Mouse (Mus musculus) MEL (cell line): ENCODE data around the gene Tmem237. TPM values are rescaled to one million over a fixed set of nuclear protein-coding genes. Genes with fewer than 3 reads are reported as not detected.

Experiments used
- DNase-seq: peaks from one replicate; pipeline ENCODE4 v3.0.0; 2011; ENCODE audit warnings: low read depth, low spot score
- H3K27ac ChIP-seq: 2 replicates; pipeline ENCODE4 v1.5.1; 2012; ENCODE audit warnings: low read depth, mild to moderate bottlenecking, control low read depth, low read length, moderate library complexity; ENCODE audit not compliant: control insufficient read depth
- H3K27me3 ChIP-seq, 2 experiments: fragments of 150-350 bp in 1 of 2; sonication (generic) in 1 of 2; 2 replicates each; pipeline ENCODE4 v1.6.1; 2012; ENCODE audit warnings: low read length in 2 of 2, mild to moderate bottlenecking in 2 of 2, improper control_type of control experiment in 1 of 2, moderate library complexity in 1 of 2; ENCODE audit not compliant: insufficient read depth in 2 of 2, control insufficient read depth in 1 of 2
- H3K36me3 ChIP-seq, 2 experiments: 2 replicates each; pipeline ENCODE4 v1.6.1; 2012 to 2014; ENCODE audit warnings: low read length in 2 of 2, improper control_type of control experiment in 1 of 2, inconsistent platforms in 1 of 2, mild to moderate bottlenecking in 1 of 2; ENCODE audit not compliant: insufficient read depth in 2 of 2, control insufficient read depth in 1 of 2
- H3K4me1 ChIP-seq, 2 experiments: fragments of 150-350 bp in 1 of 2; sonication (generic) in 1 of 2; 2 replicates each; pipeline ENCODE4 v1.6.1; 2012; ENCODE audit warnings: low read length in 2 of 2, improper control_type of control experiment in 1 of 2, mild to moderate bottlenecking in 1 of 2; ENCODE audit not compliant: insufficient read depth in 2 of 2, control insufficient read depth in 1 of 2
- H3K4me3 ChIP-seq, 2 experiments: fragments of 150-350 bp in 1 of 2; sonication (generic) in 1 of 2; 2 replicates each; pipeline ENCODE4 v1.5.1; 2012; ENCODE audit warnings: low read depth in 2 of 2, low read length in 2 of 2, mild to moderate bottlenecking in 2 of 2, moderate library complexity in 2 of 2, control low read depth in 1 of 2, improper control_type of control experiment in 1 of 2; ENCODE audit not compliant: control insufficient read depth in 1 of 2, insufficient read depth in 1 of 2
- H3K79me2 ChIP-seq: 2 replicates; pipeline ENCODE4 v1.6.1; 2012; ENCODE audit warnings: mild to moderate bottlenecking, low read length, moderate library complexity; ENCODE audit not compliant: control insufficient read depth, poor library complexity, insufficient read depth
- H3K9ac ChIP-seq: 2 replicates; pipeline ENCODE4 v1.6.1; 2012; ENCODE audit warnings: low read depth, mild to moderate bottlenecking, control low read depth, low read length, moderate library complexity; ENCODE audit not compliant: control insufficient read depth, poor library complexity, severe bottlenecking
- H3K9me3 ChIP-seq: fragments of 150-350 bp; sonication (generic); replicated peaks from 2 replicates; pipeline ENCODE4 v1.6.1; 2012; ENCODE audit warnings: mild to moderate bottlenecking, low read length, improper control_type of control experiment, moderate library complexity; ENCODE audit not compliant: insufficient read depth
- CHD2 ChIP-seq: IDR thresholded peaks from 2 replicates; pipeline ENCODE4 v1.6.1; 2011; ENCODE audit warnings: low read length, improper control_type of control experiment
- CTCF ChIP-seq, 3 experiments: IDR thresholded peaks in 2 of 3; conservative IDR thresholded peaks in 1 of 3; 2 replicates each; pipeline ENCODE4 v1.5.1; 2011 to 2012; ENCODE audit warnings: low read length in 3 of 3, low read depth in 2 of 3, mild to moderate bottlenecking in 2 of 3, improper control_type of control experiment in 1 of 3, inconsistent platforms in 1 of 3, mixed read lengths in 1 of 3, moderate library complexity in 1 of 3; ENCODE audit not compliant: control insufficient read depth in 1 of 3, insufficient read depth in 1 of 3, poor library complexity in 1 of 3, severe bottlenecking in 1 of 3
- ETS1 ChIP-seq: IDR thresholded peaks from 2 replicates; pipeline ENCODE4 v1.6.1; 2012; ENCODE audit warnings: low read depth, mild to moderate bottlenecking, inconsistent platforms, low read length, improper control_type of control experiment, moderate library complexity
- JUND ChIP-seq: IDR thresholded peaks from 2 replicates; pipeline ENCODE4 v1.6.1; 2011; ENCODE audit warnings: low read depth, mild to moderate bottlenecking, improper control_type of control experiment, low read length
- KAT2A ChIP-seq: conservative IDR thresholded peaks from 2 replicates; pipeline ENCODE4 v1.6.1; 2012; ENCODE audit warnings: low read depth, low read length, improper control_type of control experiment, inconsistent platforms
- MAZ ChIP-seq: IDR thresholded peaks from 2 replicates; pipeline ENCODE4 v1.6.1; 2012; ENCODE audit warnings: low read depth, mild to moderate bottlenecking, inconsistent platforms, low read length, improper control_type of control experiment
- POLR2AphosphoS5 ChIP-seq: IDR thresholded peaks from 2 replicates; pipeline ENCODE4 v1.6.1; 2012; ENCODE audit warnings: low read depth, borderline replicate concordance, mild to moderate bottlenecking, inconsistent platforms, low read length, moderate library complexity, mixed read lengths
- RAD21 ChIP-seq: IDR thresholded peaks from 2 replicates; pipeline ENCODE4 v1.6.1; 2011; ENCODE audit warnings: mild to moderate bottlenecking, low read depth, low read length, improper control_type of control experiment
- SMC3 ChIP-seq: IDR thresholded peaks from 2 replicates; pipeline ENCODE4 v1.6.1; 2011; ENCODE audit warnings: low read depth, low read length, improper control_type of control experiment
- TCF12 ChIP-seq: IDR thresholded peaks from 2 replicates; pipeline ENCODE4 v1.6.1; 2014; ENCODE audit warnings: low read depth, mild to moderate bottlenecking, inconsistent platforms, low read length, improper control_type of control experiment, moderate library complexity
- USF1 ChIP-seq: IDR thresholded peaks from 2 replicates; pipeline ENCODE4 v1.6.1; 2014; ENCODE audit warnings: low read depth, mild to moderate bottlenecking, inconsistent platforms, low read length, improper control_type of control experiment, moderate library complexity
- USF2 ChIP-seq, 2 experiments: IDR thresholded peaks; 2 replicates each; pipeline ENCODE4 v1.6.1; 2011 to 2012; ENCODE audit warnings: improper control_type of control experiment in 2 of 2, low read length in 2 of 2, borderline replicate concordance in 1 of 2, inconsistent platforms in 1 of 2, low read depth in 1 of 2, mild to moderate bottlenecking in 1 of 2; ENCODE audit not compliant: insufficient read depth in 1 of 2
- polyA plus RNA-seq, 2 experiments: library from polyadenylated mRNA; stranded (reverse) in 1 of 2; unstranded in 1 of 2; fragments of >175 nt in 1 of 2; fragments of >200 nt in 1 of 2; gene quantifications; 2 replicates each; pipeline versions ENCODE4 v1.2.1 to v1.2.4; 2012; ENCODE audit warnings: low replicate concordance in 2 of 2, low read depth in 1 of 2; ENCODE audit not compliant: insufficient read length in 2 of 2, insufficient read depth in 1 of 2, missing spikeins in 1 of 2
- total RNA-seq: library from RNA; depleted of rRNA; stranded (reverse); fragments of 300-350 nt; gene quantifications from 2 replicates; pipeline ENCODE4 v1.2.3, GENCODE M21; 2012

Tmem237 gene
- total and polyA plus RNA-seq, 3 experiments = 13.2 to 20.1 TPM; not detected in 1

GRCm38 (mm10) chr1:59070867-59071266 is 49.3 kb downstream of the Tmem237 start:
- DNase-seq = peak; percentile 13
- Histone ChIP-seq H3K27ac (no peak overlapping the region), H3K4me1 (no peaks in the 10 kb centered on the region), H3K4me3 (no peak overlapping the region), H3K79me2 (no peaks in the 10 kb centered on the region), H3K9me3 (no peaks in the 10 kb centered on the region), H3K36me3 (no peaks in the 10 kb centered on the region), H3K27me3 (no peaks in the 10 kb centered on the region; a peak in 2 of 4 replicates), H3K9ac (no peak overlapping the region)
- TF ChIP-seq CHD2 = no peak
- TF ChIP-seq TCF12 = no peak
- TF ChIP-seq CTCF (IDR thresholded peaks at IDR 0.05 in 2 of 3, conservative IDR thresholded peaks at IDR 0.05 in 1 of 3; ENCODE audit: control insufficient read depth in 1 of 3, insufficient read depth in 1 of 3, low read depth in 2 of 3, low read length in 3 of 3, poor library complexity in 1 of 3, severe bottlenecking in 1 of 3) = peak in 1 of 3 experiments; percentile 44; a peak in 3 of 6 replicates
- TF ChIP-seq SMC3 = peak; percentile 51

GRCm38 (mm10) chr1:59067976-59068375 is 52.2 kb downstream of the Tmem237 start:
- Histone ChIP-seq H3K27me3 (peaks cover 0 to 2% of the 10 kb centered on the region in 2 experiments; a peak in 3 of 4 replicates), H3K4me3 (no peak overlapping the region), H3K4me1 (no peaks in the 10 kb centered on the region), H3K9me3 (no peaks in the 10 kb centered on the region), H3K36me3 (no peaks in the 10 kb centered on the region), H3K27ac (no peak overlapping the region), H3K79me2 (no peaks in the 10 kb centered on the region), H3K9ac (no peak overlapping the region)
- peak; percentile 36; the same call in 1 of the 2 replicates for TF ChIP-seq SMC3
- no peak for TF ChIP-seq USF2 (IDR thresholded peaks at IDR 0.05; ENCODE audit: borderline replicate concordance in 1 of 2, insufficient read depth in 1 of 2, low read depth in 1 of 2, low read length in 2 of 2)
- peak in 2 of 3 experiments; percentile 13 to 18; a peak in 1 of 6 replicates for TF ChIP-seq CTCF (IDR thresholded peaks at IDR 0.05 in 2 of 3, conservative IDR thresholded peaks at IDR 0.05 in 1 of 3; ENCODE audit: control insufficient read depth in 1 of 3, insufficient read depth in 1 of 3, low read depth in 2 of 3, low read length in 3 of 3, poor library complexity in 1 of 3, severe bottlenecking in 1 of 3)
- TF ChIP-seq KAT2A = no peak
- peak; percentile 6 for TF ChIP-seq RAD21
- TF ChIP-seq POLR2AphosphoS5 = no peak
- no peak for TF ChIP-seq MAZ
- TF ChIP-seq JUND = no peak
- DNase-seq = no peak

- Histone ChIP-seq H3K9me3 (no peaks in the 10 kb centered on the region), H3K79me2 (no peaks in the 10 kb centered on the region), H3K36me3 (no peaks in the 10 kb centered on the region), H3K4me1 (no peaks in the 10 kb centered on the region), H3K27me3 (peaks cover 2 to 3% of the 10 kb centered on the region in 2 experiments), H3K4me3 (no peak overlapping the region), H3K27ac (no peak overlapping the region), H3K9ac (no peak overlapping the region)
- peak in 1 of 2 experiments; percentile 48; a peak in 1 of 4 replicates for TF ChIP-seq USF2 (IDR thresholded peaks at IDR 0.05; ENCODE audit: borderline replicate concordance in 1 of 2, insufficient read depth in 1 of 2, low read depth in 1 of 2, low read length in 2 of 2)
- TF ChIP-seq CTCF (IDR thresholded peaks at IDR 0.05 in 2 of 3, conservative IDR thresholded peaks at IDR 0.05 in 1 of 3; ENCODE audit: control insufficient read depth in 1 of 3, insufficient read depth in 1 of 3, low read depth in 2 of 3, low read length in 3 of 3, poor library complexity in 1 of 3, severe bottlenecking in 1 of 3) = peak in 1 of 3 experiments; percentile 10; a peak in 1 of 6 replicates
- no peak for TF ChIP-seq ETS1
- peak; percentile 86 for TF ChIP-seq USF1
- TF ChIP-seq SMC3 = peak; percentile 21; the same call in 1 of the 2 replicates
- no peak for DNase-seq
Observed at GRCm38 (mm10) chr1:59063697-59064096, 56.5 kb downstream of the Tmem237 start.
